Mouse (Mus musculus): ENCODE measurements at regions not wholly inside any gene's neighbourhood (a gene's known extent, or its start where the extent isn't known, plus 50 kb on each side); places are given as distances from the start of the nearest gene placed in this dataset.
"Not testable (repeated sequence)": the region's sequence is repeated elsewhere in the genome, so short reads cannot be mapped to it uniquely, and the experiment has no call there.

DNA sequence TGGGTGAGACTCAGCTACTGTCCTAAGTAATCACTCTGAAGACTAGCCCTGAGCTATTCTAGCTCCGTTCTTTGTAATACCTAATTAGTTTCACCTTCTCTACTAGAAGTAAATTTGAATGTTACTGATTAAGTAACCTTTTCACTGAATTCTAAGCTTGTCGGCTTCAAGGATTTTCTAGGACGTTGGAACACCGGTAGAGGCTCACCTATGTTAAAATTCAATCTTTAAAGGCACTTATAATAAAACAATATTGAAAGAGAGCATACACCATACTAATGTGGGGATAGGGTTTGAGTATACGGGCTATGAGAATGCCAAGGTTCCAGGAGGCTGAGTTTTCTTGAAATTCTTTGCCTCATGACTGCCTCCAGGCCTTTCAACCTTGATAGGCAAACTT, 503.1 kb downstream of the Tns1 start:
- not testable (repeated sequence) for TF ChIP-seq CTCF (conservative IDR thresholded peaks at IDR 0.05; ENCODE audit: insufficient read depth, insufficient read length, low read depth, low read length); POLR2A (IDR thresholded peaks at IDR 0.05; ENCODE audit: low read depth, low read length)
